Mouse (Mus musculus): ENCODE results near the gene Tmem163.

DNA sequence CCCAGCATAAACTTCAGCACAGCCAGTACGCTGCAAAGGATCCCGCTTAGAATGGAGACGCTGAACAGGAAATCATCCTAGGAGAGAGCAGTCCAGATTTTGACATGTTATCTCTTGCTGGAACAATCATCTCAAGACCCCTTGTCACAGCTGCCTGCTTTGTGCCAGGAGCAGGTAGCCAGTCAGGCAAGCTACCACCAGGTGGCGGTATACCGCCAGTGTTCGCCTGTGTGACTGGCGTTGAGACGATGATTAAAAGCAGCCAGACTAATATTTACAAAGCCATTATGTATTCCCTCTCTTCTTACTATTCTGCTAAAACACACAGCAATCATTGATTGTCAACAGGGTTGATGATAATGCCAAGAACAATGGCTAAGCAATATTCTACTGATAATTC, 179.1 kb downstream of the Tmem163 start:
- TF ChIP-seq POLR2A (IDR thresholded peaks at IDR 0.05; ENCODE audit: low read depth, low read length) (no peak), CTCF (IDR thresholded peaks at IDR 0.05; ENCODE audit: extremely low read depth, insufficient read depth, insufficient read length, insufficient replicate concordance) (peak; percentile 93; the same call in 1 of the 2 replicates)
